Mouse (Mus musculus): ENCODE data around the gene Adgrl2. TPM values are rescaled to one million over a fixed set of nuclear protein-coding genes. Genes with fewer than 3 reads are reported as not detected.
A peak's percentile ranks its signal among the peaks of the same experiment; 100 is the strongest.

The Adgrl2 gene
- total RNA-seq, 2 experiments from 2014 or later = 18.9 to 36.7 TPM

GRCm38 (mm10) chr3:148844182-148844581 lies 146.2 kb downstream of the Adgrl2 start:
- peak; percentile 97 for ATAC-seq (replicated peaks; ENCODE audit: low FRiP score, low TSS enrichment, poor library complexity, severe bottlenecking)

- no peak for ATAC-seq (replicated peaks; ENCODE audit: low FRiP score, low TSS enrichment, poor library complexity, severe bottlenecking)
Observed at GRCm38 (mm10) chr3:148842533-148842932, 147.8 kb downstream of the Adgrl2 start.

- ATAC-seq (replicated peaks; ENCODE audit: low FRiP score, low TSS enrichment, poor library complexity, severe bottlenecking) = no peak
Observed at GRCm38 (mm10) chr3:148838835-148839296, 151.5 kb downstream of the Adgrl2 start.

- no peak for ATAC-seq (replicated peaks; ENCODE audit: low FRiP score, low TSS enrichment, poor library complexity, severe bottlenecking)
Observed at GRCm38 (mm10) chr3:148838095-148838834, 152.1 kb downstream of the Adgrl2 start.

GRCm38 (mm10) chr3:148835136-148835535 lies 155.2 kb downstream of the Adgrl2 start:
- ATAC-seq (replicated peaks; ENCODE audit: low FRiP score, low TSS enrichment, poor library complexity, severe bottlenecking) = no peak

GRCm38 (mm10) chr3:148833070-148833769 lies 157.1 kb downstream of the Adgrl2 start:
- no peak for ATAC-seq (replicated peaks; ENCODE audit: low FRiP score, low TSS enrichment, poor library complexity, severe bottlenecking)

- ATAC-seq (replicated peaks; ENCODE audit: low FRiP score, low TSS enrichment, poor library complexity, severe bottlenecking) = no peak
Observed at GRCm38 (mm10) chr3:148832001-148832400, 158.4 kb downstream of the Adgrl2 start.

- no peak for ATAC-seq (replicated peaks; ENCODE audit: low FRiP score, low TSS enrichment, poor library complexity, severe bottlenecking)
Observed at GRCm38 (mm10) chr3:148828519-148828918, 161.8 kb downstream of the Adgrl2 start.

GRCm38 (mm10) chr3:148823551-148823950 lies 166.8 kb downstream of the Adgrl2 start:
- ATAC-seq (replicated peaks; ENCODE audit: low FRiP score, low TSS enrichment, poor library complexity, severe bottlenecking) = no peak

GRCm38 (mm10) chr3:148821632-148822031 lies 168.7 kb downstream of the Adgrl2 start:
- ATAC-seq (replicated peaks; ENCODE audit: low FRiP score, low TSS enrichment, poor library complexity, severe bottlenecking) = no peak

- ATAC-seq (replicated peaks; ENCODE audit: low FRiP score, low TSS enrichment, poor library complexity, severe bottlenecking) = no peak
Observed at GRCm38 (mm10) chr3:148819323-148820046, 170.9 kb downstream of the Adgrl2 start.

GRCm38 (mm10) chr3:148818414-148819105 lies 171.8 kb downstream of the Adgrl2 start:
- ATAC-seq (replicated peaks; ENCODE audit: low FRiP score, low TSS enrichment, poor library complexity, severe bottlenecking) = no peak

GRCm38 (mm10) chr3:148817491-148817890 lies 172.9 kb downstream of the Adgrl2 start:
- ATAC-seq (replicated peaks; ENCODE audit: low FRiP score, low TSS enrichment, poor library complexity, severe bottlenecking) = no peak

GRCm38 (mm10) chr3:148813121-148813520 lies 177.2 kb downstream of the Adgrl2 start:
- ATAC-seq (replicated peaks; ENCODE audit: low FRiP score, low TSS enrichment, poor library complexity, severe bottlenecking) = no peak

- ATAC-seq (replicated peaks; ENCODE audit: low FRiP score, low TSS enrichment, poor library complexity, severe bottlenecking) = no peak
Observed at GRCm38 (mm10) chr3:148812059-148812458, 178.3 kb downstream of the Adgrl2 start.

GRCm38 (mm10) chr3:148806977-148807376 lies 183.4 kb downstream of the Adgrl2 start:
- peak; percentile 83 for ATAC-seq (replicated peaks; ENCODE audit: low FRiP score, low TSS enrichment, poor library complexity, severe bottlenecking)

GRCm38 (mm10) chr3:148793286-148793913 lies 197.0 kb downstream of the Adgrl2 start:
- no peak for ATAC-seq (replicated peaks; ENCODE audit: low FRiP score, low TSS enrichment, poor library complexity, severe bottlenecking)

GRCm38 (mm10) chr3:148770310-148770709 lies 220.0 kb downstream of the Adgrl2 start:
- ATAC-seq (replicated peaks; ENCODE audit: low FRiP score, low TSS enrichment, poor library complexity, severe bottlenecking) = no peak
